Mouse (Mus musculus): ENCODE data around the gene Dapp1. TPM values are rescaled to one million over a fixed set of nuclear protein-coding genes. Genes with fewer than 3 reads are reported as not detected.

Gene Dapp1
- 43.2 TPM for total RNA-seq (2023)

GRCm38 (mm10) chr3:137981382-137981750 lies at the start of gene Dapp1:
TSS of gene Dapp1 (minus strand) at chr3:137981545.

GRCm38 (mm10) chr3:137918172-137918931 lies 63.0 kb downstream of the Dapp1 start, which contains the start of gene Lamtor3:
TSS of gene Lamtor3 (plus strand) at chr3:137918506.

Other genes starting within 250 kb of the Dapp1 start
- gene H2afz, start 117.1 kb downstream of the Dapp1 start, total RNA-seq (2023): 164 TPM
- 4.1 TPM for gene Dnajb14, start 113.9 kb downstream of the Dapp1 start, total RNA-seq (2023)
- gene Lamtor3, start 63.0 kb downstream of the Dapp1 start, total RNA-seq (2023): 52.9 TPM
- not detected for gene 1110002E22Rik, start 83.5 kb upstream of the Dapp1 start, total RNA-seq (2023)
- gene Gm5105, start 85.8 kb upstream of the Dapp1 start, total RNA-seq (2023): not detected
- gene Trmt10a, start 161.9 kb upstream of the Dapp1 start, total RNA-seq (2023): 7.3 TPM
- 3.0 TPM for gene Mttp, start 163.4 kb upstream of the Dapp1 start, total RNA-seq (2023)
- gene 4930579F01Rik, start 212.3 kb upstream of the Dapp1 start, total RNA-seq (2023): not detected
- not detected for gene Adh7, start 236.2 kb upstream of the Dapp1 start, total RNA-seq (2023)

Measured in CD8-positive naive resting alpha-beta T cell, adult 57 days (primary cell).